Mouse (Mus musculus) lung, embryonic 15.5 days (tissue): ENCODE measurements around the gene Tmem131. TPM values are rescaled to one million over a fixed set of nuclear protein-coding genes. Genes with fewer than 3 reads are reported as not detected.
"Not testable (repeated sequence)": the region's sequence is repeated elsewhere in the genome, so short reads cannot be mapped to it uniquely, and the experiment has no call there.

Experiments
- ATAC-seq: fragments of 200-750 bp; cut with Nextera tagmentation; 2 replicates; pipeline ENCODE4 v1.8.0; 2017; ENCODE audit warnings: moderate number of reproducible peaks, borderline replicate concordance; ENCODE audit not compliant: low FRiP score, low TSS enrichment; ENCODE audit errors: extremely low read depth
- H3K27ac ChIP-seq: fragments of 300-500 bp; sonication (generic); 2 replicates; pipeline ENCODE4 v1.5.1; 2015; ENCODE audit warnings: moderate library complexity, mild to moderate bottlenecking, inconsistent platforms
- H3K27me3 ChIP-seq: fragments of 300-500 bp; sonication (generic); 2 replicates; pipeline ENCODE4 v1.6.1; 2015; ENCODE audit warnings: inconsistent platforms
- H3K36me3 ChIP-seq: fragments of 300-500 bp; sonication (generic); 2 replicates; pipeline ENCODE4 v1.6.1; 2015; ENCODE audit warnings: inconsistent platforms
- H3K4me1 ChIP-seq: fragments of 300-500 bp; sonication (generic); 2 replicates; pipeline ENCODE4 v1.6.1; 2015; ENCODE audit warnings: inconsistent platforms
- H3K4me2 ChIP-seq: fragments of 300-500 bp; sonication (generic); 2 replicates; pipeline ENCODE4 v1.6.1; 2015; ENCODE audit warnings: inconsistent platforms, mild to moderate bottlenecking, moderate library complexity
- H3K4me3 ChIP-seq: fragments of 300-500 bp; sonication (generic); 2 replicates; pipeline ENCODE4 v1.5.1; 2015; ENCODE audit warnings: mild to moderate bottlenecking, inconsistent platforms
- H3K9ac ChIP-seq: fragments of 300-500 bp; sonication (generic); 2 replicates; pipeline ENCODE4 v1.6.1; 2015; ENCODE audit warnings: inconsistent platforms
- H3K9me3 ChIP-seq: fragments of 300-500 bp; sonication (generic); 2 replicates; pipeline ENCODE4 v1.6.1; 2016; ENCODE audit warnings: inconsistent platforms
- WGBS: fragments of 180-500 bp; shearing (Covaris S2); methylation state at CpG from one replicate; pipeline ENCODE4 v1.1.7; 2015; 5-methylcytosine and 5-hydroxymethylcytosine counted together
- polyA plus RNA-seq: library from polyadenylated mRNA; unstranded; fragments of >200 nt; fragmentation: Nextera tagmentation; extraction: Ambion mirVana; gene quantifications from 2 replicates; pipeline ENCODE4 v1.2.1, GENCODE M21; 2015

The Tmem131 gene
- polyA plus RNA-seq, 1 experiment from 2014 or later: 11.4 TPM

- 90% methylated on average over 5 of the region's 5 CpGs for whole genome bisulfite sequencing
- not testable (repeated sequence) for H3K4me2 ChIP-seq, ATAC-seq, H3K9me3 ChIP-seq, H3K27ac ChIP-seq, H3K27me3 ChIP-seq, H3K4me3 ChIP-seq, H3K9ac ChIP-seq, H3K36me3 ChIP-seq
- peaks cover 18% of the 10 kb centered on the region for H3K4me1 ChIP-seq
These were observed 49.7 kb downstream of the Tmem131 start for GRCm38 (mm10) chr1:36893720-36894119.

GRCm38 (mm10) chr1:36893146-36893545 is 50.3 kb downstream of the Tmem131 start:
- Histone ChIP-seq H3K27me3 (no peaks in the 10 kb centered on the region), H3K4me1 (peaks cover 22% of the 10 kb centered on the region), H3K9ac (no peak overlapping the region), H3K36me3 (no peaks in the 10 kb centered on the region), H3K4me2 (no peak overlapping the region), H3K9me3 (no peaks in the 10 kb centered on the region), H3K4me3 (no peak overlapping the region), H3K27ac (peak overlapping the region; percentile 41; the same call in 1 of the 2 replicates)
- WGBS: 69% methylated on average over 6 of the region's 6 CpGs
- no peak for ATAC-seq

- Histone ChIP-seq H3K9ac (no peak overlapping the region), H3K27ac (no peak overlapping the region), H3K27me3 (no peaks in the 10 kb centered on the region), H3K9me3 (no peaks in the 10 kb centered on the region), H3K4me3 (no peak overlapping the region), H3K36me3 (no peaks in the 10 kb centered on the region), H3K4me1 (peaks cover 22% of the 10 kb centered on the region), H3K4me2 (no peak overlapping the region)
- no peak for ATAC-seq
- WGBS: 70% methylated on average over 3 of the region's 3 CpGs
These were observed 51.0 kb downstream of the Tmem131 start for GRCm38 (mm10) chr1:36892461-36892860.

GRCm38 (mm10) chr1:36889016-36889415 is 54.5 kb downstream of the Tmem131 start:
- WGBS: 67% methylated on average over 5 of the region's 5 CpGs
- Histone ChIP-seq H3K27ac (peak overlapping the region; percentile 30; the same call in 1 of the 2 replicates), H3K27me3 (no peaks in the 10 kb centered on the region), H3K9ac (no peak overlapping the region), H3K4me2 (no peak overlapping the region), H3K4me3 (no peak overlapping the region), H3K4me1 (peaks cover 35% of the 10 kb centered on the region), H3K9me3 (no peaks in the 10 kb centered on the region), H3K36me3 (0 out of 2 replicates have a peak, but pooled peaks cover 3% of the 10 kb centered on the region)
- ATAC-seq: no peak

GRCm38 (mm10) chr1:36887172-36887571 is 56.3 kb downstream of the Tmem131 start:
- Histone ChIP-seq H3K27me3 (no peaks in the 10 kb centered on the region), H3K9me3 (no peaks in the 10 kb centered on the region), H3K4me1 (peaks cover 39% of the 10 kb centered on the region), H3K36me3 (0 out of 2 replicates have a peak, but pooled peaks cover 3% of the 10 kb centered on the region), H3K9ac (no peak overlapping the region), H3K4me2 (no peak overlapping the region), H3K4me3 (no peak overlapping the region), H3K27ac (no peak overlapping the region)
- no peak for ATAC-seq
- 83% methylated on average over 3 of the region's 3 CpGs for WGBS

- no peak overlapping the region for H3K27ac ChIP-seq
- WGBS: 87% methylated on average over 4 of the region's 4 CpGs
- H3K9ac ChIP-seq: no peak overlapping the region
- H3K36me3 ChIP-seq: 0 out of 2 replicates have a peak, but pooled peaks cover 3% of the 10 kb centered on the region
- H3K4me1 ChIP-seq: peaks cover 39% of the 10 kb centered on the region
- no peaks in the 10 kb centered on the region for H3K9me3 ChIP-seq
- no peak for ATAC-seq
- H3K27me3 ChIP-seq: no peaks in the 10 kb centered on the region
- H3K4me3 ChIP-seq: no peak overlapping the region
- H3K4me2 ChIP-seq: no peak overlapping the region
These were observed 57.0 kb downstream of the Tmem131 start for GRCm38 (mm10) chr1:36886489-36886888.

- WGBS: 63% methylated on average over 3 of the region's 3 CpGs
- H3K36me3 ChIP-seq: peaks cover 11% of the 10 kb centered on the region; the same call in 1 of the 2 replicates
- ATAC-seq: no peak
- H3K4me2 ChIP-seq: no peak overlapping the region
- H3K4me1 ChIP-seq: peaks cover 26% of the 10 kb centered on the region
- H3K9ac ChIP-seq: no peak overlapping the region
- H3K27me3 ChIP-seq: no peaks in the 10 kb centered on the region
- H3K9me3 ChIP-seq: no peaks in the 10 kb centered on the region
- H3K4me3 ChIP-seq: no peak overlapping the region
- peak overlapping the region; percentile 31; the same call in 1 of the 2 replicates for H3K27ac ChIP-seq
These were observed 58.9 kb downstream of the Tmem131 start for GRCm38 (mm10) chr1:36884536-36884935.

- WGBS: 34% methylated on average over 2 of the region's 2 CpGs
- peak overlapping the region; percentile 31; the same call in 1 of the 2 replicates for H3K27ac ChIP-seq
- no peak overlapping the region for H3K4me2 ChIP-seq
- H3K9ac ChIP-seq: no peak overlapping the region
- peaks cover 11% of the 10 kb centered on the region; the same call in 1 of the 2 replicates for H3K36me3 ChIP-seq
- no peak for ATAC-seq
- H3K9me3 ChIP-seq: no peaks in the 10 kb centered on the region
- no peak overlapping the region for H3K4me3 ChIP-seq
- H3K27me3 ChIP-seq: no peaks in the 10 kb centered on the region
- peaks cover 26% of the 10 kb centered on the region for H3K4me1 ChIP-seq
These were observed 59.7 kb downstream of the Tmem131 start for GRCm38 (mm10) chr1:36883805-36884204.

- Histone ChIP-seq H3K27ac (no peak overlapping the region), H3K4me1 (peaks cover 13% of the 10 kb centered on the region), H3K4me2 (no peak overlapping the region), H3K36me3 (peaks cover 8% of the 10 kb centered on the region; the same call in 1 of the 2 replicates), H3K4me3 (no peak overlapping the region), H3K9me3 (no peaks in the 10 kb centered on the region), H3K9ac (no peak overlapping the region), H3K27me3 (no peaks in the 10 kb centered on the region)
- ATAC-seq: no peak
- 6% methylated on average over 1 of the region's 1 CpGs for WGBS
These were observed 64.3 kb downstream of the Tmem131 start for GRCm38 (mm10) chr1:36879154-36879553.

GRCm38 (mm10) chr1:36877126-36877525 is 66.3 kb downstream of the Tmem131 start:
- H3K4me2 ChIP-seq: no peak overlapping the region
- no peak for ATAC-seq
- 44% methylated on average over 1 of the region's 1 CpGs for WGBS
- 0 out of 2 replicates have a peak, but pooled peaks cover 2% of the 10 kb centered on the region for H3K4me1 ChIP-seq
- no peaks in the 10 kb centered on the region for H3K9me3 ChIP-seq
- peaks cover 12% of the 10 kb centered on the region; the same call in 1 of the 2 replicates for H3K36me3 ChIP-seq
- H3K27me3 ChIP-seq: no peaks in the 10 kb centered on the region
- H3K4me3 ChIP-seq: no peak overlapping the region
- no peak overlapping the region for H3K27ac ChIP-seq
- H3K9ac ChIP-seq: no peak overlapping the region

- Histone ChIP-seq H3K9ac (no peak overlapping the region), H3K27ac (no peak overlapping the region), H3K9me3 (no peaks in the 10 kb centered on the region), H3K4me2 (no peak overlapping the region), H3K4me1 (0 out of 2 replicates have a peak, but pooled peaks cover 2% of the 10 kb centered on the region), H3K36me3 (peaks cover 6% of the 10 kb centered on the region; the same call in 1 of the 2 replicates), H3K27me3 (no peaks in the 10 kb centered on the region), H3K4me3 (no peak overlapping the region)
- WGBS: 77% methylated on average over 8 of the region's 8 CpGs
- no peak for ATAC-seq
These were observed 68.4 kb downstream of the Tmem131 start for GRCm38 (mm10) chr1:36874874-36875561.

GRCm38 (mm10) chr1:36871238-36871637 is 72.2 kb downstream of the Tmem131 start:
- no peak for ATAC-seq
- Histone ChIP-seq H3K36me3 (peaks cover 9% of the 10 kb centered on the region; the same call in 1 of the 2 replicates), H3K4me1 (0 out of 2 replicates have a peak, but pooled peaks cover 2% of the 10 kb centered on the region), H3K27me3 (no peaks in the 10 kb centered on the region), H3K27ac (no peak overlapping the region), H3K9ac (no peak overlapping the region), H3K4me3 (no peak overlapping the region), H3K4me2 (no peak overlapping the region), H3K9me3 (no peaks in the 10 kb centered on the region)
- WGBS: 37% methylated on average over 4 of the region's 4 CpGs
